Mouse (Mus musculus) MN1 (cell line): ENCODE measurements around the gene Cog1.

Experiments
- DNase-seq: peaks from one replicate; pipeline ENCODE4 v3.0.0-alpha.2; 2016; ENCODE audit warnings: low spot score

Gene Cog1

DNA sequence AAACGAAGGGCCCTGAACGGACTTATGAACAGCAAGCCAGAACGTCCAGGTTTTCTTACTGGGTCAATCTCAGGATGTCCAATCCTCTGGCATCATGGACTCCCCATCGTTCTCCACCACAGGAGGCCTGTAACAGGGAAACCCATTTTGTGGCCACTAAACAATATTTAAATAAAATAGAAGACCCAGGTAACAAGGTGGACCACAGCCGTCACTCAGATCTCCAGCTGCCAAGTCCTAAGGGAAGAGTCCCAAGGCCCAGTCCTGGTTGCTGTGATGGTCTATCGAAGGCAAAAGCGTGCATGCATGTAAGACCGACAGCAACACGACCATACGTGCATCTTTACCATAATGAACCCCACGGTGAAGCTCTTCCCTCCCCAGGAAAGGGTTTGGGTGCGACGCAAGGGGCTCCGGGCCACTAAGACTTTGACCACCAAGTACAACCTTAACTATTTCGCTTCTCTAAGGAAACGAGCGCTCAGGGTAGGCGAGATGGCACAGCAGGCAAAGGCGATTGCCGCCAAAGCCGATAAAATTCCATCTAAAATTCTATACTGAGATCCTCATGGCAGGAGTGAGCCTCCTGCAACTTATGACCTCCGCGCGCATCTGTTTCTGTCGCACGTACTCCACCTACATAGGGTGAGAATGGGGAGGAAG is at the start of gene Cog1:
TSS of gene Cog1 (plus strand) at position 480 of the 663 bp plus-strand sequence.
- no peak for DNase-seq

DNA sequence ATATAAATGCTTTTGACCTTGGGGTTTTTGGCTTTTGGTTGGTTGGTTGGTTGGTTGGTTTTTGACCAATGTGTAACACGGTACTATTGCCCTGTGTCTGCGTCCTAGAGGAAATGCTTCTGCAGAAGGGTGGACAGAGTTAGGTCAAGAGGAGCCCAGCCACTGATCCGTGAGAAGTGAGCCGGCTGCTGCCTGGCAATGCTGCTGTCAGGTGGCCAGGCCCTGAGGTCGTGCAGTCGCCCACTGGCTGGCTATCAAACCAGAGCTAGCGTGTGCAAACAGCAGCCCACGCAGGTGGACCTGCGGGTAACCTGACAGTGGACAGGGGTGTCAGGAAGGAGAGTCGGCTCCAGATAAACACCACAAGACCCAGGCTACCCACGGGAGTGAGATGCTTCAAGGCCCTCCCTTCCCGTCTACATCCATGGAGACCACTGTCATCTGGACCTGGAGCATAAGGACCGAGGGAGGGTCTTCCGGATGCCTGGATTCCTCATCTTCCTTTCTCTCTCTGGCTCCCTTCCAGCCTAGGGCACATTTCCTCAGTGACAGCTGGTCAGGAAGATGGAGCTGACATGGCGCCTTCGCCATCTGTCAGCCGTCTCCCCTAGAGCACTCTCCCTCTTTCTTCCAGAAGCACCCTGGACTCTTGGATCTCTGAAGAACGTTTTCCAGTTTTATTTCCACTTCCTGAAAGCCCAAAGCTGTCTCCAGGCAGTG is 48.3 kb upstream of the Cog1 start:
- DNase-seq, result no peak

DNA sequence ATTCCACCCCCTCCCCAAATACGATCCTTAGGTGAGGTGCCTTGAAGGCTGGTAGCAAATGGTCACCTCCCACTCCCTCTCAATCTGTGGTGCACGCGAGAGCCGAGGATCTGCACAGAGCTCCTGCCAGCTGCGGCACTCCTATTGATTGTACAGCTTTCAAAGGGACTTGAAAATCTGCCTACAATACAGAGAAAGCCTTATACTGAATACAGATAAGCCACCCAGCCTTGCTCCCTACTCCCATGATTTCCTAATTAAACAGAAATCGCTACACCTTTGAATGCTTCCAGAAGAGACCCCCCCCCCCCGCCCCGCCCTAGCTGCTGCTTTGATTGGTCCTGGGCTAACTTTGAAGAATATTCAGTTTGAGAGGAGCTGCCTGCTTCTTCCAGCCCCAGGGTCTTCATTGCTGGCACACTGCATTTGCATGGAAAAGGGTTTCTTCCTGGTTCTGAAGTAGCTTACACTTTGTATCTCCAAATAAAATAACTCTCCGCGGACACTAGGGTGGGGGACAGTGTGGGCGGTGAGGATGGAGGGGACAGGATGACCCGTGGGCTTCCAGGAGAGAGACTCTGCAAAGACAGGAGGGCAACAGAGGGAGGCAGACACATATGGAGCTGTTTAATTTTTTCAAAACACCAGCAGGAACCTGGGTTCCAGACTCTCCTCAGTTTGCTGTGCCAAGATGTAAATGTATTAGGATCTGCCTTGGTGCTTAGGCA is 47.2 kb upstream of the Cog1 start:
- no peak for DNase-seq

DNA sequence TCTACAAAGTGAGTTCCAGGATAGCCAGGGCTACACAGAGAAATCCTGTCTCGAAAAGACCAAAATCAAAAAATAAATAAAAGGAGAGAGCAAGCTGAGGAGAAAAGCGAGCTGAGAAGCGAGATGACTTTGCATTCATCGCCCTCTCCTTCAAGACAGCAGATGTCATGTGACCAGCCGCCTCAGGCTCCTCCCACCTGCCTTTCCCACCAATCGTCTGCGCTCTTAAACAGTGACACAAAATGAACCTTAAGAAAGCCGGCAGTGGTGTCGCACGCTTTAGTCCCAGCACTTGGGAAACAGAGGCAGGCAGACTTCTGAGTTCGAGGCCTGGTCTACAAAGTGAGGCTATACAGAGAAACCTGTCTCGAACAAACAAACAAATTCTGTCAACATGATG is 41.4 kb upstream of the Cog1 start:
- no peak for DNase-seq

DNA sequence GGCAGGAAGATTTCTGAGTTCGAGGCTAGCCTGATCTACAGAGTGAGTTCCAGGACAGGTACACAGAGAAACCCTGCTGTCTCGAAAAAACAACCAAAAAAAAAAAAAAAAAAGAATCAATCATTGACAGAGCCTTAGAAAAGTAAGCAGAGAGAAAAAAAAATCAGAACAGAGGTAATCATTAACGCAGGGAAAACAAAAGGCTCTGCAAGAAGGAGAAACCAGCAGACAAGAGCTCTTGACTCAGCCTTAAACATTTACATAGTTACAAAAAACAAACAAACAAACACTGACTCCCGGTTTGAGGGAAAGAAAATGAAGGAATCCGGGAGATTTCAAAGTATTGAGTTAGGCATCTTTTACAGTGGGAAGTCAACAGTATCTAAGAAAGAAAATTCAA is 39.4 kb upstream of the Cog1 start:
- no peak for DNase-seq

DNA sequence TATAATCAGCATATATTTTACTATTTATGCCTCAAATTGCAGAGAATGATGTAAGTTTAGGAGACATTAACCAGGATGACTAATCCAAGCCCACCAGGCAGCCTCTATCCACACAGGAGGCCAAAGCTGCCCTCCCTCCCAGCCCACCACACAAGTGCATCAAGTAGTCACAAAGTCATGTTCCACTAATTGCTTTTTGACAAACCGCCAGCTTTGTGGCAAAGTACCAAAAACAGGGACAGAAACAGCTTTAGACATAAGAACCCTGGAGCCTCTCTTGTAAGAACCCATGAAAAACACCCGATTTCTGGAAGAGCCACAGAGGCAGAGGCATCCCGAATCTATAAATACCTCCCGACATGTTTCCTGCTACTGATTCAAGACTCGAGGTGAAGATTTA is 38.7 kb upstream of the Cog1 start:
- peak; percentile 48 for DNase-seq

DNA sequence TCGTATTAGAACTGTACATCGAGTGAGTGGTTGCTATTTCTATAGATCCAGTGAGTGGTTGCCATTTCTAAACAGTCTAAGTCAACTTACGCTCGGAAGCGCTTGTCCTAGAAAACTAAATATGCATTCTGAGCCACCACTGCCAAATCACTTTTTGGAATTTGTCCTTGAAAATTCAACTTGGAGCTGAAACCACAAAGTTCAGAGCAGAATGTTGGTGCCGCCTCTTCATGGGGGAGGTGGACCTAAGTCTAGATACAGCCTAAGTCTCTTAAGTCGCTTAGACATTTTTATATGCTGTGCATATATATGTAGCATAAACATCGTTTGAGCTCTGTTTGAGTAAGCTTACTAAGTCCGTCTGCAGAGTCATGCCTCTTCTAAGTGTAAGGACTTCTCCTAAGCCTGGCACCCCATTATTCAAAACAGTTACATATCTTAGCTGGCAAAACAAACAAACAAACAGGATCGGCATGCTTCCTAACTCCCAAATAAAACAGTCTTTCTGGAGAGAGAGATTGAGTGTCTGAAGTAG is 37.8 kb upstream of the Cog1 start:
- DNase-seq, result no peak

DNA sequence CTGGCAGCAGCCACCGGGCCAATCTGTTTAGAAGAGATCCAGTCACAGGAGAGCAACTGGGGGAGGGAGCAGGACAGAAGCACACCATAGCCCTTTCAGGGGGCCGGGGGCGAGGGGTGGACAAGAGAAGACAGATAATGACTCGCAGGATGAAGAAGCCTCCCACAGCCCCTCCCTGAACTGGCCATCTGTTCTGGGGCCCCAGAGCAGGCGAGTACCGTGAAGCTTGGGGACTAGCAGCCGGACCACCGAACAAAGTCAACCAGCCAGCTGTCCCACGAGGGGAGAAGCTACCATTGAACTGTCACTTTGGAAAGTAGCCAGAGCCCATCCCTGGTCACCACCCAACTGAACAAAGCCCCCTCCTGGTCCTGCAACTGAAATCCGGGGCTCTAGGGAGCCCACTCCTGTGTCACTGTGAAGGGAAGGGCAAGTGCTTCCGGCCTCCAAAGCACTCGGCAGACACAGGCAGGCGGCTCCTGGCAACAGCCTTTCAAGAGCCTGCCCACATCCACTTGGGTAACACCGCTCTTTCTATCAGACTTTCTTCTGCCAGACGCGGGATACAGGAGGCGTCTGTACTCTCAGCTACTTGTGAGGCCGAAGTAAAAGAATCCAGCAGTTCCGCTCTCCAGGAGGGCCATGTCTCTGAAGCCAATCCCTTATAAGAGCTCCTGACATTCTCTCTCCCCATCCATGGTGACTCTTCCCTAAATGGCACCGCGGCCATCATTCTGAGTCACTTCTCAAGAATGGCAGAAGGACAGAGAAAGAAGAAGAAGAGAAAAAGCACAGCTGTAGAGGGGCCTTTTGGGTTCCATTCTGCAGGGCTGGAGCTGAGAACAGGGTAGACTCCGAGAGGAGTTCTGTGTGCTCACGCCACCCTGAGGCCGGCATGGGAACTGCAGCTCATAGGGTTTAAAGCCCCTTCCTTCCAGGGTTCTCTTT is 37.0 kb upstream of the Cog1 start:
- peak; percentile 80 for DNase-seq

DNA sequence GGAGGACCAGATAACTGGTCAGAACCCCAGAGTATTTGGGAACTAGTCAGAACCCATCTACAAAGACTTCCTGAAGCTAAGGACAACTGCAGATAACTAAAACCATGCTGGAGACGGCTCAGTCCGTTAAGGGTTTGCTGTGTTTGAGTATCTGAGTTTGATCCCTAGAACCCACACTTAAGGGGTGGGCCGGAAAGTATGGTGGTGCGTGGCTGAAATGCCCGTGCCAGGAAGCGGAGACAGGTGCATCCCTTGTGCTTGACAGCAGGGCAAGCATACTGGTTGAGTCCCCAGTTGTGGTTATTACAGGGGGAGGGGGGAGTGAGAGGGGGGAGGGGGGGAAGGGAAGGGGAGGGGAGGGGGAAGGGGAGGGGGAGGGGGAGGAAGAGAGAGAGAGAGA is 34.5 kb upstream of the Cog1 start:
- no peak for DNase-seq

DNA sequence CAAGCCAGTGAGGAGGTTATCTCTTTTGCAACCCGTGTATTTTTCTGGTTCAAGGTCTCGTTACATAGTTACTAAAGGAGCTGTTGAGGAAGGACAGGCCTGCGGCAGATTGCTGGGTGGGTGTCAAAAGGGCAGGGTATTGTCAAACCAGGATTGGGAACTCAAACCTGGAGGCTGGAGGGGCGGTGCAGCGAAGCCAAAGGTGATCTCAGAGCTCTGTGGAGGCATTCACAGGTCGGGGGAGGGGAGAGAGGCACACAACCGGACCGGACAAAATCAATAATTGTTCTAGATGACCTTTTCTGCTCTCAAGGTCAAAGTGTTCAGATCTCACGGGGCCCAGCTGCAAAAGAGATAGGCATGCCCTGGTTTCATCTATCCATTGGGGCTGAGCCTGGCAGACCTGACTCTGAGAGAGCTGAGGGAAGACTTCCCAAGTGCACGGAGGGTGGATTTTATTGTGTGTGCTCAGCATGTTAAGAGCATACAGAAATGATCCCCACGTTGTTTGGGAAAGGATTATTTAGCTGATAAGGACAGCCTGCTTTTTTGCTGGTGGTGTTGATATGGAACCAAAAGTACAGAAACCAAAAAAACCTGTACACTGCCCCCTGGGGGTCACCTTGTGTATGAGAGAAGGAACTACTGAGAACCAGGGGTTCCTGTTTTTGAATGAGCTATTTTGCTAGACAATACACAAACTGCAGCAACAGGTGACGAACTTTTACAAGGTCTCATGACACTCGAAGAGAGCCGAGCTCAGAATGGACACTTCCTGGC is 31.6 kb upstream of the Cog1 start:
- DNase-seq, result peak; percentile 44

DNA sequence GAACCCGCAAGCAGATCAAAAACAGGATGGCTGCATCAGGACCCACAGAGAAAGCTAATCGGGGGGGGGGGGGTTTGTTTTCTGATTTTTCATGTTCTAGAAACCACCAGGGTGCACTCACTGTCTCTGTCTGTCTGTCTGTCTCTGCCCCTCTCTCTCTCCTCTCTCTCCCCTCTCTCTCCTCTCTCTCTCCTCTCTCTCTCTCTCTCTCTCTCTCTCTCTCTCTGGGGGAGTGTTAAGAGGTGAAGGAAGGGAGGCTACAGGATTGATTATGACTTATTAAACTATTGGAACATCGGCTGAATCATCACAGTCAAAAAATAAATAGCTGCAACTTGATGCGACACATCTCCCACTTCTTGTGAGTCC is 30.7 kb upstream of the Cog1 start:
- no peak for DNase-seq

DNA sequence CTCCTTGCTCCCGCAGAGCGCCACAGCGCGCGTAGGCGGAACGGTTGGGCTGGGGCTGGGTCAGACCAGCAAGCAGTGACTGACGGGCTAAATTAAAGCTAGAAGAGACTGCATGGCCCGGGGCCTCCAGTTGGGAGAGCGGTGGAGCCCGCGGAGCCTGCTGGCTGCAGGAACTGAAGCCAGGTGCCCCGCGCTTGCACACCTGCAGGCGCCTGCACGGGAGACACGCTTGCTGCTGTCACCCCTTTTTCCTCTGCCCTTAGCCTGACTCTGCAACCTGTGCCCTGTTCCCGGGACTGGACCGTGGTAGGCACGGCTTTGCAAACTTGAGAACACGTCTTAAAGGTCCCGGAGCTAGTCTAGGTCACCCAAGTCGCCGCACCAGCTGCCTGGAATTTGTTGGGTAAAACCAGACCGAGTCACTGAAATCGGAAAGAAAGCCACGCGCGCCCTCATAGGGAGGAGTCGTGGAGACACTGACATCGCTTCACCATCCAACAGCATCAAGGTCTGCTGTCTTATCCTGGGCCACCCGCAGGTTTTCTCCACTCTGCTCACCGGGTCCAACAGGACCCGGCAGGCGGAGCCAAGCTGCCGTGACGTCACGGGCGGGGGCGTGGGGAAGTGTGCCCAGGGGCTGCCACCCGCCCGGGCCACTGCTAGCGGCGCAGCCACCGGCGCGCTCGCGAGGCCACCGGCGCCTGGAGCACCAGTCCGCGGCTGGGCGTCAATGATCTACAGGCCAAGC is 30.1 kb upstream of the Cog1 start, which contains the start of gene Sstr2:
TSS of gene Sstr2 (plus strand) at position 671 of the 748 bp plus-strand sequence.
- peak; percentile 81 for DNase-seq

DNA sequence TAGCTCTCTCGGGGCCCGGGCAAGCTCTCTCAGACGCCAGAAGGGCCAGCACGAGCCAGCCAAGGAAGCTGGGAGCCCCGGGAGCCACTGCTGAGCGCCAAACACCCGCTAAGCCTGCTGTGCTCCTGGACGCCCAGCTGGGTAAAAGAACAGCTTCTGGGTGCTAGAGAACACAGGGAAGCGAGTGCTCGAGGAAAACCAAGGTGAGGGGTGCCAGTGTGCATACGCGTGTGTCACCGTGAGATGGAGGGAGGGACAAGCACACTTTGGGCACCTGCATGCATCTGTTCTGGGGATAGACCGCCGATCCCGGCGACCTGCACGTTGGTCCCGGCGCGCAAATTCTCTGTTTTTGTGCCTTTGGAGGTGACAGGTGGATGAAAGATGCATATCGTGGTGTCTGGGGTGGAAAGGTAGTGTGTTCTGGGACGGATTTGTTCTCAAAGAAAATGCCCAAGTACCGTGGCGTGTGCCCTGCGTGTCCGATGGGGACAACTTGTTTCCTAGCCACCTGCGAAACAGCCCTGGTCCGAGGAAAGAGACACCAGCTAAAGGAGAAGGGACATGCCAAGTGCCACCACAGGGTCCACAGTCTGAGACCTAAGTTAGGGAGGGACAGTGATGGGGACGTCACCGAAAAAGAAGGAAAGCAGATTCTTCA is 29.4 kb upstream of the Cog1 start:
- no peak for DNase-seq

DNA sequence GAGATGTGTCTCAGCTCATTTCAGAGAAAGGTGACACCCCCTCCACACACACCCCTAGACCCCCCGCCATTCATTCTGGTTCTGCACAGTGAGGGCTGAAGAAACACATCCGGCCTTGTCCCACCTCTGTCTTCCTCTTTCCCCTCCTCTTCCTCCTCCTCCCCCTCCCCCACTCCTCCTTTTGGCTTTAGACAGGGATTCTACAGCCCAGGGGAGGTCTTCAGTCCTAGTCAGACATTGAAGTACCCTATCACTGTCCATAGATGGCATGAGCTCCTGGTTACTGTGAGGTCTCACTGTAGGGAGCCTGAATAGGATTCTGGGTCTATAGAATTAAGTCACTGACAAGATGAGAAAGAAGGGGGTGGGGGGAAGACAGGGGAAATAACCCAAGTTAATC is 28.0 kb upstream of the Cog1 start:
- DNase-seq, result no peak

DNA sequence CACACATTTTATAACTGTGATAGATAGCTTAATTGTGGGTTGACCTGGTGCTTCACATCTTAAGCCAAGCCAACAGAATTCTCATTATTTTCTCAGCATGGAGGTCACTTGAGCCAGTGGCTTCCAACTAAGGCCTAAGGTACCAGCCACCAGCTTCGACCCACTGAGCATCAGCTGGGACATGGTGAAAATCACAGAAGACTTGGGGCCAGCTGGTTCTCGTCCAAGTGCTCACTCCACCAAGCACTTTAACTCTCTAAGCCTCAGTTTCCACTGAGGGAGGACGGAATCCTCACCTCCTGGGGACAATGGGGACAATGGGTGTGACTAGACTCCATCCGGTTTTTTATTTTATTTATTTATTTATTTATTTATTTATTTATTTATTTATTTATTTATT is 26.9 kb upstream of the Cog1 start:
- no peak for DNase-seq

DNA sequence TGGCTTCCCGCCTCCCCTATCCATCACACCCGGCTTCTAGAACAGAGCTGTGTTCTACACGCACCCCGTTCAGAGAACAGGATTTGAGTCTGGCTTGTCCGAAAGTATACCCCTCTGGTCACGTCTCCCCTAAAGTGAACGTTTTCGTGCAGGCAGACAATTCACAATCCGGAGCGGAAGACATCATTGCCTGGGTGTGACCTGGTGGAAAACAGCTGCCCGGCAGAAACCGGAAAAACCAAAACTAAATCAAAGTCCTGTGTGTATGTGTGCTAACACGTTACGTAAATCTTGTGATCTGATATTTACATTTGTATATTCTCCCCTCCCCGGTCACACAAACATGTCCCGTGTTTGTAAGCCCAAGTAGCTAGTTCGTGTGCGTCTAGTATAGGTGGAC is 23.5 kb upstream of the Cog1 start:
- no peak for DNase-seq

DNA sequence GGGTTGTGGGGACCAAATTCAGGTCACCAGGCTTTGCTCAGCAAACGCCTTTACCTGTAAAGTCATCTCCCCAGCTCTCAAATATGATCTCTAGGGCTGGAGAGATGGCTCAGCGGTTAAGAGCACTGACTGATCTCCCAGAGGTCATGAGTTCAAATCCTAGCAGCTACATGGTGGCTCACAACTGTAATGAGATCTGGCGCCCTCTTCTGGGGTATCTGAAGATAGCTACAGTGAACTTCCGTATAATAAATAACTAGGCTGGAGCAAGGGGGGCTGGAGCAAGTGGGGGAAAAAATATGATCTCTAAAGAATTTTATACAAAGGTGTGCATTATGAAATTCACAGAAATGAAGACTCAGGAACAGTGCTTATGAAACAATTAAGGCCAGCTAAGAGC is 21.2 kb upstream of the Cog1 start:
- no peak for DNase-seq

DNA sequence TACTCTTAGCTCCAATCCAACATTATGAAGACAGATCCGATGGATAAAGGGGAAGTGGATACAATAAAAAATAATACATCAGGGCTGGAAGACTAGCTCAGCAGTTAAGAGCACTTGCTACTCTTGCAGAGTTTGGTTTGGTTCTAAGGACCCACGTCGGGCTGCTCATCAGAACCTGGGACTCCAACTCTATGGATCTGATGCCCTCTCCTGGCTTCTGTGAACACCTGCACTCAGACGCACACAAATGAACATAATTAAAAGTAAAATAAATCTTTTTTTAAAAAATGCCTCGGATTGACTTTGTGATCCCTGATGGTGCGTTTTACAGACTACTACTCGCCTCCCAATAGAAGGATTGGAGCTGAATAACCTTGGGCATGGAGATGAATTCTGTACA is 18.3 kb upstream of the Cog1 start:
- no peak for DNase-seq

DNA sequence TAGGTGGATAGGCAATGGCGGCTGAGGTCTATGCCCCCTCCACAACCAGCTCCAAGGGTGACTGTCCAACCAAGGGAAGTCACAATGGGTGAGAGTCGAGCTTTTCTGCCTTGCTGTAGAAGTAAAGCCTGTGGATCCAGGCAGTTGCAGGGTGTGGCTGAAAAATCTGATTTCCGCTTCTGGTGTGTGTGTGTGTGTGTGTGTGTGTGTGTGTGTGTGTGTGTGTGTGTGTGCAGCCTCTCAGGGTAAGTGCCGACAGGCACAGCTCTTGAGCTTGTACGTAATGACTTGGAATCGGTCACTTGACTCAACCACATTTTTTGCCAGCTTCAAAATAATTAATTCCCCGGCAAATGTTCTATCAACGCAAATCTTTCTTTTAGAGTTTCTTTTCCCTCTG is 17.7 kb upstream of the Cog1 start:
- DNase-seq, result no peak

DNA sequence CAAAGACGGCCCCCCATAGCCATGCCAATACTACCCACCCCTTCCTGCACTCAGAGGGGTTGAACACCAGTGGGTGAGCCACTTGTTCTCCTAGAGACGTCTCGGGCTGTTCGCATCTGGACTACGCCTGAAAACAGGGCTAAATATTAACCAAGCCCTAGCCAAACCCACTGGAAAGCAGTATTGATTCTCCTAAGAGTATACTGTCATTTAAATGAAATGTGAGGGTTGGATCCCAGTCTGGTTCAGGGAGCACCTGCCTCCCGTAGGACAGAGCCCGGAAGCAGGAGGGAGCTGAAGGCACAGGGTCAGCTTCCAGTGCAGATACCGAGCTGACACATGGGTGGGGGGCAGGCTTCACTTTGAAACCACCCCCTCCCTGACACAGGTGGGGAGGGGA is 17.1 kb upstream of the Cog1 start:
- no peak for DNase-seq
